Mouse (Mus musculus) gastrocnemius, postnatal 36 days (tissue): Measurements from ENCODE around the gene Men1. TPM values are rescaled to one million over a fixed set of nuclear protein-coding genes. Genes with fewer than 3 reads are reported as not detected.

Source experiments
- DNase-seq, 2 experiments: peaks; one replicate each; pipeline ENCODE4 v3.0.0; 2022
- intact Hi-C: fragments of 180-260 bp; cut with DNase I; formaldehyde crosslinking; loops from one replicate; pipeline ENCODE4 v1.15.1; 2025
- microRNA-seq, 2 experiments: library from miRNA; unstranded; fragments of <30 nt; microRNA quantifications; one replicate each; pipeline ENCODE4 v1.2.0; 2021
- total RNA-seq, 2 experiments: library from RNA; stranded (reverse); gene quantifications; 2 replicates each; pipeline ENCODE4 v1.2.3; 2021

Men1 gene
- total RNA-seq, 2 experiments from 2014 or later = 6.2 to 7.0 TPM

- intact Hi-C loops = no loop called here
- DNase-seq = peak; percentile 56 to 68
These were observed 50.2 kb downstream of the Men1 start for GRCm38 (mm10) chr19:6384954-6385353.

GRCm38 (mm10) chr19:6385419-6385818 lies 50.6 kb downstream of the Men1 start:
- intact Hi-C loops = no loop called here
- no peak for DNase-seq

GRCm38 (mm10) chr19:6385821-6386220 lies 51.0 kb downstream of the Men1 start:
- DNase-seq = no peak
- intact Hi-C loops = no loop called here

DNA sequence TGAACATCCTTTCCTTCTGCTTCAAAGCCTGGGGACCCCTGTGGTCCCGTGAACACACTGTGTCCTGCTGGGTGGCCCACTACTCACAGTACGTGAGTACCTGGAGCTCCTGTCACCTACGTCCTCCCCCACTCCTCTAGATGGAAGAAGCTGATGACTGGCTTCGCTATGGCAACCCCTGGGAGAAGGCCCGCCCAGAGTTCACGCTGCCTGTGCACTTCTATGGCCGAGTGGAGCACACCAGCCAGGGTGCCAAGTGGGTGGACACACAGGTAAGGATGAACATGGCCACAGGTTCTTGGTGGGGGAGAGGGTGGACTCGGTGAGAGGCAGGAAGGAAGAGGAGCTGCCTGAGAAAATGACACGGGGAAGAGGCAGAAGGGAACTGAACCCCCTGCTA lies 51.5 kb downstream of the Men1 start:
- intact Hi-C loops = no loop called here
- DNase-seq = no peak

- intact Hi-C loops = no loop called here
- DNase-seq = no peak
These were observed 53.2 kb downstream of the Men1 start for GRCm38 (mm10) chr19:6388006-6388405.

DNA sequence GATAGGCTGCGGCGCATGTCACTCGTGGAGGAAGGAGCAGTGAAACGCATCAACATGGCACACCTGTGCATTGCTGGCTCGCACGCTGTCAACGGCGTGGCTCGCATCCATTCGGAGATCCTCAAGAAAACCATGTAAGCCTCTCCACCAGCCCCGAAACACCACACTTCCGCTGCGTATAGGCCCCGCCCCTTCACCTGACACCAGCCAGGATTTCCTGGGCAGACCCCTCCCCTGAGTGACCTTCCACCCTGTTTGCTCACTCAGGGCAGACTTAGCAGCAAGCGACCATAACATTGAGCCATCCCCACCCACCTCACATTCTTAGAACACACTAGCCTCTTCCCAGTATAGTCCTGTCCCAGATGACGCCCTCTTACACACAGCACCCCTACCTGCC lies 55.0 kb downstream of the Men1 start:
- no peak for DNase-seq
- intact Hi-C loops = no loop called here

- DNase-seq = no peak
- intact Hi-C loops = no loop called here
These were observed 55.5 kb downstream of the Men1 start for GRCm38 (mm10) chr19:6390251-6390650.

Small RNAs within 50 kb of the gene (microRNA-seq; reads per million reads assigned to microRNA genes)
- gene Mir6989 = 0 reads per million in 2 experiments

Other genes starting within 250 kb of the Men1 start
- gene Cdca5, start 250.0 kb upstream of the Men1 start, total RNA-seq = under 1 TPM in 1 of 2 experiments, not detected in 1; 0.28 TPM
- not detected for gene AC131692.1, start 240.6 kb upstream of the Men1 start, total RNA-seq
- not detected for gene Naaladl1, start 229.2 kb upstream of the Men1 start, total RNA-seq
- 1 to 10 TPM; 8.7 to 9.8 TPM for gene Sac3d1, start 216.3 kb upstream of the Men1 start, total RNA-seq
- gene Snx15, start 206.7 kb upstream of the Men1 start, total RNA-seq = 10 to 100 TPM in 1 of 2 experiments, 1 to 10 TPM in 1; 8.6 to 10.6 TPM
- gene Batf2, start 194.0 kb upstream of the Men1 start, total RNA-seq = under 1 TPM; 0.17 to 0.26 TPM
- gene Arl2, start 193.4 kb upstream of the Men1 start, total RNA-seq = 10 to 100 TPM; 51.8 to 62.6 TPM
- not detected for gene Majin, start 150.6 kb upstream of the Men1 start, total RNA-seq
- not detected for gene Gpha2, start 108.6 kb upstream of the Men1 start, total RNA-seq
- gene Ppp2r5b, start 99.1 kb upstream of the Men1 start, total RNA-seq = 10 to 100 TPM; 32.2 to 34.6 TPM
- 10 to 100 TPM; 16.5 to 18.0 TPM for gene Atg2a, start 93.3 kb upstream of the Men1 start, total RNA-seq
- 10 to 100 TPM; 23.5 to 36.0 TPM for gene Ehd1, start 58.3 kb upstream of the Men1 start, total RNA-seq
- 1 to 10 TPM; 4.3 to 5.2 TPM for gene Cdc42bpg, start 28.5 kb upstream of the Men1 start, total RNA-seq
- 10 to 100 TPM; 10.4 to 12.6 TPM for gene Map4k2, start 6.2 kb downstream of the Men1 start, total RNA-seq
- 10 to 100 TPM; 75.8 to 84.5 TPM for gene Sf1, start 28.7 kb downstream of the Men1 start, total RNA-seq
- gene Pygm, start 49.4 kb downstream of the Men1 start, total RNA-seq = 1,000 to 10,000 TPM; 7,725 to 8,373 TPM
- gene Rasgrp2, start 64.4 kb downstream of the Men1 start, total RNA-seq = 10 to 100 TPM; 11.6 to 25.4 TPM
- 1 to 10 TPM; 1.4 to 1.7 TPM for gene Nrxn2, start 83.8 kb downstream of the Men1 start, total RNA-seq
- gene Slc22a12, start 208.1 kb downstream of the Men1 start, total RNA-seq = not detected